Mouse (Mus musculus) olfactory bulb, adult 2 months (tissue): ENCODE results near the gene Sulf2.

Experiments used
- CTCF ChIP-seq: fragments of 200-500 bp; IDR thresholded peaks from 2 replicates; pipeline ENCODE4 v1.5.1; 2012; ENCODE audit warnings: low read depth, mild to moderate bottlenecking, low read length, moderate library complexity; ENCODE audit not compliant: insufficient read depth
- POLR2A ChIP-seq: fragments of 200-500 bp; IDR thresholded peaks from 2 replicates; pipeline ENCODE4 v1.6.1; 2012; ENCODE audit warnings: mild to moderate bottlenecking, low read depth, low read length, moderate library complexity; ENCODE audit not compliant: insufficient read depth

DNA sequence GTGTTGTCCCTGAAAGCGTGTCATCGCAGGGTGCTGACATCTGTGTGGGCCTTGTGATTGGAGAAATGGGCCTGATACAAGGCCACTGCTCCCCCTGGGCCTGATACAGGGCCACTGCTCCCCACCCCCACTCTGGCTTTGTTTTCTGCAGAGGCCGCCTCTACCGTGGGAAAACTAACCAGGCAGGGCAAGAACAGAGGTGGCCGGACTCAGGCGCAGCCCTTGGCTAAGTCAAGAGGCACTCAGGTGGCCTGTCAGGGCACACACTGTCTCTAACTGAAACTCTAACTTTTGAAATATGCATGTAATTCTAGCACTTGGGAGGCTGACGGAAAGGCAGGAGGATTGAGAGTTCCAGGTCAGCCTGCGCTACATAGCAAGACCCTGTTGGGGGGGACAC lies 10.4 kb downstream of the Sulf2 start:
- TF ChIP-seq POLR2A (no peak), CTCF (no peak)
